ENCODE assay signal across 18 mouse cellular contexts in the genomic region with DNA sequence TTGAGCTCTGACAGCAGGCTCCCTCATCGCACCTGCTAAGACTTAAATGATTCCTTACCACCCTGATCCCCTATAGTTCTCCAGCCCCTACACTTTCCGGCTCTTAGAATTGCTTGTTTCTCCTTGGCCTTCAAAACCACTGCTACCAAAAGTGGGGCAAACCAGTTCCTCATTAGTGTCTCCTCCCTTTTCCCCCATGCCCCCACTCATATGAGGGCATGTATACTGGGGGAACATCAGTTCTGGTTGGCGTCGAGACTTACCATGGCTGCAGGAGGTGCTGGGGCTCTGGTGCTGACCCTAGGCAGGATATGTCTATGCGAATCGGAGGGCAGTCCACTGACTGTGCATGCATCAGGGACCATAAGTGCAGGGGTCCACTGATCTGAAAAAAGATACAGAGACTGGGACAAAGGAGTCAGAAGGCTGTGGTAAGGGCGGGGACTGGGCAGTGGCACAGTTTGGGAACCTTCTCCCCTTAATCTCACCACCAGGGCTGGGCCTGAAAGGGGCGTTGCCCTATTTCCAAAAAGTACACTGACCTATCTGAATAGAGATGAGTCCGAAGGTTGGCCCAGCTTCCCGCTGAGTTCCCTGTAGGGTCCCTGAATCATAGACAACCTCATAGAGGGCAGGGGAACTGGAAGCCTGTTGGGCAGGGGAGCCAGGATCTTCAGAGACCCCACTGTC. TPM values are rescaled to one million over a fixed set of nuclear protein-coding genes. Genes with fewer than 3 reads are reported as not detected.
DNase-seq lines count a peak whose midpoint lies in the region; ATAC-seq lines count a peak whose summit lies in the region.
"Had no signal": no experiment of that assay in that cellular context is flagged by ENCODE, and none has a peak within 500 bp of the region (broad histone marks: within the 10 kb centered on the region; RNA-seq: fewer than 3 reads in every experiment).

No protein-coding gene starts in this region.

- peak overlapping the region; percentile 53; the same call in 1 of the 2 replicates for H3K4me2 ChIP-seq in hindbrain, embryonic 12.5 days (replicated peaks)
- no peak overlapping the region for H3K4me2 ChIP-seq in neural tube, embryonic 14.5 days (ENCODE audit: low read depth, low read length)
- H3K4me2 ChIP-seq in liver, embryonic 16.5 days (ENCODE audit: low read depth, low read length), result no peak overlapping the region

- 86% methylated on average over 10 of the region's 10 CpGs for WGBS in hindbrain, embryonic 12.5 days
- 84% methylated on average over 10 of the region's 10 CpGs for WGBS in hindbrain, embryonic 10.5 days
- 85% methylated on average over 10 of the region's 10 CpGs for WGBS in neural tube, embryonic 14.5 days
- WGBS in liver, embryonic 16.5 days (ENCODE audit: insufficient replicate concordance), result 57% methylated on average over 10 of the region's 10 CpGs
- WGBS in midbrain, embryonic 10.5 days, result 82% methylated on average over 10 of the region's 10 CpGs

- H3K27ac ChIP-seq in hindbrain, embryonic 12.5 days, result no peak overlapping the region
- no peak overlapping the region; the same call in 1 of the 2 replicates for H3K27ac ChIP-seq in hindbrain, embryonic 10.5 days
- H3K27ac ChIP-seq in neural tube, embryonic 14.5 days (ENCODE audit: low read depth, low read length), result no peak overlapping the region
- H3K27ac ChIP-seq in liver, embryonic 16.5 days (ENCODE audit: low read length), result no peak overlapping the region
- no peak overlapping the region for H3K27ac ChIP-seq in midbrain, embryonic 10.5 days (replicated peaks)
- H3K27ac ChIP-seq: hindbrain, embryonic 14.5 days; midbrain, embryonic 12.5 days had no signal

- no peak for DNase-seq in hindbrain, embryonic 10.5 days (ENCODE audit: low spot score)
- no peak for DNase-seq in neural tube, embryonic 10.5 days (ENCODE audit: extremely low spot score, low spot score)
- no peak for DNase-seq in layer of hippocampus, adult 9-11 months
- no peak for DNase-seq in spleen, postnatal 36 days (ENCODE audit: low spot score in 2 of 2)
- DNase-seq in midbrain, embryonic 10.5 days (ENCODE audit: low spot score), result no peak
- DNase-seq: adrenal gland, postnatal 36 days; cerebellum, postnatal 10 days; left cerebral cortex, postnatal 4 days; lung, postnatal 10 days; spleen, adult 18-20 months; thymus, adult 2 months had no signal

- no peak overlapping the region for H3K4me3 ChIP-seq in hindbrain, embryonic 12.5 days
- H3K4me3 ChIP-seq in hindbrain, embryonic 10.5 days, result no peak overlapping the region
- no peak overlapping the region for H3K4me3 ChIP-seq in neural tube, embryonic 14.5 days (ENCODE audit: low read depth, low read length)
- no peak overlapping the region for H3K4me3 ChIP-seq in liver, embryonic 16.5 days (ENCODE audit: low read depth, low read length)
- no peak overlapping the region for H3K4me3 ChIP-seq in midbrain, embryonic 10.5 days
- H3K4me3 ChIP-seq: myocyte had no signal

- H3K27me3 ChIP-seq in hindbrain, embryonic 12.5 days, result no peaks in the 10 kb centered on the region
- H3K27me3 ChIP-seq in hindbrain, embryonic 10.5 days (ENCODE audit: insufficient read depth, poor library complexity, severe bottlenecking), result peaks cover 8% of the 10 kb centered on the region; the same call in 1 of the 2 replicates
- no peaks in the 10 kb centered on the region for H3K27me3 ChIP-seq in neural tube, embryonic 14.5 days (ENCODE audit: control insufficient read depth, insufficient read depth, low read length)
- no peaks in the 10 kb centered on the region for H3K27me3 ChIP-seq in liver, embryonic 16.5 days (ENCODE audit: control insufficient read depth, insufficient read depth, low read depth, low read length)
- H3K27me3 ChIP-seq in midbrain, embryonic 10.5 days (ENCODE audit: low read depth, poor library complexity, severe bottlenecking), result no peaks in the 10 kb centered on the region
- H3K27me3 ChIP-seq: midbrain, embryonic 12.5 days had no signal

- no peak for ATAC-seq in hindbrain, embryonic 12.5 days (ENCODE audit: low FRiP score)
- 0 out of 2 replicates have a peak, but pooled peaks have one; percentile 7 for ATAC-seq in neural tube, embryonic 14.5 days (ENCODE audit: low read depth)
- peak; percentile 19 for ATAC-seq in liver, embryonic 16.5 days (ENCODE audit: low read depth)
- ATAC-seq: activated CD4-positive, CD25-positive, alpha-beta regulatory T cell, adult 4 months had no signal

- peaks cover 13% of the 10 kb centered on the region for H3K4me1 ChIP-seq in hindbrain, embryonic 12.5 days
- peaks cover 22% of the 10 kb centered on the region for H3K4me1 ChIP-seq in hindbrain, embryonic 10.5 days (replicated peaks)
- H3K4me1 ChIP-seq in neural tube, embryonic 14.5 days (ENCODE audit: control insufficient read depth, insufficient read depth, low read length), result peaks cover 8% of the 10 kb centered on the region; the same call in 1 of the 2 replicates
- H3K4me1 ChIP-seq in liver, embryonic 16.5 days (ENCODE audit: control insufficient read depth, low read depth, low read length), result peaks cover 14% of the 10 kb centered on the region
- peaks cover 17% of the 10 kb centered on the region for H3K4me1 ChIP-seq in midbrain, embryonic 10.5 days

- H3K9ac ChIP-seq in hindbrain, embryonic 12.5 days, result no peak overlapping the region
- H3K9ac ChIP-seq in neural tube, embryonic 14.5 days (replicated peaks; ENCODE audit: low read depth, low read length), result no peak overlapping the region
- H3K9ac ChIP-seq in liver, embryonic 16.5 days (ENCODE audit: low read depth, low read length), result no peak overlapping the region

- H3K36me3 ChIP-seq in hindbrain, embryonic 12.5 days, result no peaks in the 10 kb centered on the region
- H3K36me3 ChIP-seq in hindbrain, embryonic 10.5 days, result peaks cover 3% of the 10 kb centered on the region
- H3K36me3 ChIP-seq in neural tube, embryonic 14.5 days (ENCODE audit: control insufficient read depth, insufficient read depth, low read length), result no peaks in the 10 kb centered on the region
- H3K36me3 ChIP-seq in liver, embryonic 16.5 days (ENCODE audit: control insufficient read depth, insufficient read depth), result no peaks in the 10 kb centered on the region
- H3K36me3 ChIP-seq in midbrain, embryonic 10.5 days, result 0 out of 2 replicates have a peak, but pooled peaks cover 4% of the 10 kb centered on the region

- no peaks in the 10 kb centered on the region for H3K9me3 ChIP-seq in hindbrain, embryonic 12.5 days (replicated peaks)
- H3K9me3 ChIP-seq in hindbrain, embryonic 10.5 days, result no peaks in the 10 kb centered on the region
- no peaks in the 10 kb centered on the region for H3K9me3 ChIP-seq in neural tube, embryonic 14.5 days (ENCODE audit: control insufficient read depth, low read length)
- H3K9me3 ChIP-seq in liver, embryonic 16.5 days (replicated peaks; ENCODE audit: control insufficient read depth, low read length), result no peaks in the 10 kb centered on the region
- H3K9me3 ChIP-seq in midbrain, embryonic 10.5 days (replicated peaks), result no peaks in the 10 kb centered on the region
- H3K9me3 ChIP-seq: midbrain, embryonic 12.5 days had no signal

RNA-seq across cellular contexts. Expression of a gene that starts 1.5 kb away (rescaled TPM):
- polyA plus RNA-seq in hindbrain, embryonic 12.5 days (2016; fragmentation: Nextera tagmentation; extraction: Ambion mirVana), result 4.8 and 5.3 TPM in 2 replicates
- 4.2 and 4.3 TPM in 2 replicates for polyA plus RNA-seq in hindbrain, embryonic 10.5 days (2016; fragmentation: Nextera tagmentation; extraction: Ambion mirVana)
- polyA plus RNA-seq in neural tube, embryonic 14.5 days (2014; fragmentation: Nextera tagmentation; extraction: Ambion mirVana), result 1.3 and 2.4 TPM in 2 replicates
- polyA plus RNA-seq in liver, embryonic 16.5 days (2015; fragmentation: Nextera tagmentation; extraction: Ambion mirVana), result 0.35 and 0.41 TPM in 2 replicates
- 4.6 and 4.9 TPM in 2 replicates for polyA plus RNA-seq in midbrain, embryonic 10.5 days (2016; fragmentation: Nextera tagmentation; extraction: Ambion mirVana)
- polyA plus RNA-seq: activated CD4-positive, CD25-positive, alpha-beta regulatory T cell, adult 4 months had no signal

RNA-seq across cellular contexts. Expression of a gene that starts 6.2 kb away (rescaled TPM):
- polyA plus RNA-seq in hindbrain, embryonic 12.5 days (2016; fragmentation: Nextera tagmentation; extraction: Ambion mirVana), result 46.8 and 46.9 TPM in 2 replicates
- polyA plus RNA-seq in hindbrain, embryonic 10.5 days (2016; fragmentation: Nextera tagmentation; extraction: Ambion mirVana), result 62.5 and 65.3 TPM in 2 replicates
- polyA plus RNA-seq in neural tube, embryonic 14.5 days (2014; fragmentation: Nextera tagmentation; extraction: Ambion mirVana), result 41.2 and 46.0 TPM in 2 replicates
- 30.0 and 33.5 TPM in 2 replicates for polyA plus RNA-seq in liver, embryonic 16.5 days (2015; fragmentation: Nextera tagmentation; extraction: Ambion mirVana)
- 69.6 and 81.8 TPM in 2 replicates for polyA plus RNA-seq in midbrain, embryonic 10.5 days (2016; fragmentation: Nextera tagmentation; extraction: Ambion mirVana)

RNA-seq across cellular contexts. Expression of a gene that starts 10.4 kb away (rescaled TPM):
- polyA plus RNA-seq in hindbrain, embryonic 12.5 days (2016; fragmentation: Nextera tagmentation; extraction: Ambion mirVana), result 81.7 and 94.8 TPM in 2 replicates
- 91.4 and 95.7 TPM in 2 replicates for polyA plus RNA-seq in hindbrain, embryonic 10.5 days (2016; fragmentation: Nextera tagmentation; extraction: Ambion mirVana)
- polyA plus RNA-seq in neural tube, embryonic 14.5 days (2014; fragmentation: Nextera tagmentation; extraction: Ambion mirVana), result 98.9 and 102 TPM in 2 replicates
- polyA plus RNA-seq in liver, embryonic 16.5 days (2015; fragmentation: Nextera tagmentation; extraction: Ambion mirVana), result 35.7 and 37.7 TPM in 2 replicates
- polyA plus RNA-seq in midbrain, embryonic 10.5 days (2016; fragmentation: Nextera tagmentation; extraction: Ambion mirVana), result 93.6 and 96.3 TPM in 2 replicates

RNA-seq across cellular contexts. Expression of a gene that starts 12.1 kb away (rescaled TPM):
- 20.5 and 25.8 TPM in 2 replicates for polyA plus RNA-seq in hindbrain, embryonic 12.5 days (2016; fragmentation: Nextera tagmentation; extraction: Ambion mirVana)
- polyA plus RNA-seq in hindbrain, embryonic 10.5 days (2016; fragmentation: Nextera tagmentation; extraction: Ambion mirVana), result 20.8 and 28.4 TPM in 2 replicates
- 11.6 and 12.6 TPM in 2 replicates for polyA plus RNA-seq in neural tube, embryonic 14.5 days (2014; fragmentation: Nextera tagmentation; extraction: Ambion mirVana)
- 5.2 and 6.9 TPM in 2 replicates for polyA plus RNA-seq in liver, embryonic 16.5 days (2015; fragmentation: Nextera tagmentation; extraction: Ambion mirVana)
- 18.5 and 20.9 TPM in 2 replicates for polyA plus RNA-seq in midbrain, embryonic 10.5 days (2016; fragmentation: Nextera tagmentation; extraction: Ambion mirVana)

RNA-seq across cellular contexts. Expression of a gene that starts 23.2 kb away (rescaled TPM):
- 6.2 and 6.7 TPM in 2 replicates for polyA plus RNA-seq in hindbrain, embryonic 12.5 days (2016; fragmentation: Nextera tagmentation; extraction: Ambion mirVana)
- polyA plus RNA-seq in hindbrain, embryonic 10.5 days (2016; fragmentation: Nextera tagmentation; extraction: Ambion mirVana), result 5.7 and 7.1 TPM in 2 replicates
- polyA plus RNA-seq in neural tube, embryonic 14.5 days (2014; fragmentation: Nextera tagmentation; extraction: Ambion mirVana), result 7.3 and 8.5 TPM in 2 replicates
- 2.3 and 2.8 TPM in 2 replicates for polyA plus RNA-seq in liver, embryonic 16.5 days (2015; fragmentation: Nextera tagmentation; extraction: Ambion mirVana)
- polyA plus RNA-seq in midbrain, embryonic 10.5 days (2016; fragmentation: Nextera tagmentation; extraction: Ambion mirVana), result 6.9 and 7.0 TPM in 2 replicates
